Mouse (Mus musculus): ENCODE data around the gene Rarb.

GRCm38 (mm10) chr14:16554643-16555459 lies 264.1 kb downstream of the Rarb start:
- TF ChIP-seq CTCF (IDR thresholded peaks at IDR 0.05; ENCODE audit: low read depth, low read length) (no peak), POLR2A (IDR thresholded peaks at IDR 0.05; ENCODE audit: borderline replicate concordance, low read depth, low read length) (no peak)
